Mouse (Mus musculus) layer of hippocampus, postnatal 10 days (tissue): ENCODE measurements around the gene Mdh1b. TPM values are rescaled to one million over a fixed set of nuclear protein-coding genes. Genes with fewer than 3 reads are reported as not detected.

Experiments used
- DNase-seq, 2 experiments: peaks; one replicate each; pipeline ENCODE4 v3.0.0; 2021; ENCODE audit warnings: low spot score in 2 of 2
- total RNA-seq, 2 experiments: library from RNA; stranded (reverse); gene quantifications; 2 replicates each; pipeline ENCODE4 v1.2.3; 2021

Mdh1b gene
- total RNA-seq, 2 experiments from 2014 or later = 0.76 to 0.82 TPM

GRCm38 (mm10) chr1:63659591-63659990 is 70.5 kb downstream of the Mdh1b start:
- DNase-seq = peak; percentile 40 to 49

- DNase-seq = peak; percentile 74 to 75
These were observed 72.1 kb downstream of the Mdh1b start for GRCm38 (mm10) chr1:63658016-63658415.

Other genes with a start within 250 kb of the Mdh1b start
- gene Gm39653, start 114.3 kb downstream of the Mdh1b start, total RNA-seq = not detected
- gene Dytn, start 43.4 kb downstream of the Mdh1b start, total RNA-seq = not detected
- 10 to 100 TPM; 19.4 to 23.4 TPM for gene Fastkd2, start 296 bp upstream of the Mdh1b start, total RNA-seq
- under 1 TPM in 1 of 2 experiments, not detected in 1; 0.21 TPM for gene 4933402D24Rik, start 38.9 kb upstream of the Mdh1b start, total RNA-seq